Mouse (Mus musculus): Measurements from ENCODE around the gene Gm30191.

- no peak for TF ChIP-seq CHD2 (IDR thresholded peaks at IDR 0.05; ENCODE audit: low read length)
- no peak for TF ChIP-seq BHLHE40 (IDR thresholded peaks at IDR 0.05; ENCODE audit: low read depth, low read length)
- TF ChIP-seq EP300 (IDR thresholded peaks at IDR 0.05; ENCODE audit: low read length): no peak
Measured at GRCm38 (mm10) chr4:134265860-134266585, 19.3 kb downstream of the Gm30191 start.

Data from CH12.LX (cell line).